Mouse (Mus musculus) yolk sac, embryonic 10.5 days (tissue): ENCODE data around the gene Ogfod2.
A peak's percentile ranks its signal among the peaks of the same experiment; 100 is the strongest.

Source experiments
- DNase-seq: peaks from one replicate; pipeline ENCODE4 v3.0.0-alpha.2; 2017; ENCODE audit warnings: low spot score

Gene Ogfod2

DNA sequence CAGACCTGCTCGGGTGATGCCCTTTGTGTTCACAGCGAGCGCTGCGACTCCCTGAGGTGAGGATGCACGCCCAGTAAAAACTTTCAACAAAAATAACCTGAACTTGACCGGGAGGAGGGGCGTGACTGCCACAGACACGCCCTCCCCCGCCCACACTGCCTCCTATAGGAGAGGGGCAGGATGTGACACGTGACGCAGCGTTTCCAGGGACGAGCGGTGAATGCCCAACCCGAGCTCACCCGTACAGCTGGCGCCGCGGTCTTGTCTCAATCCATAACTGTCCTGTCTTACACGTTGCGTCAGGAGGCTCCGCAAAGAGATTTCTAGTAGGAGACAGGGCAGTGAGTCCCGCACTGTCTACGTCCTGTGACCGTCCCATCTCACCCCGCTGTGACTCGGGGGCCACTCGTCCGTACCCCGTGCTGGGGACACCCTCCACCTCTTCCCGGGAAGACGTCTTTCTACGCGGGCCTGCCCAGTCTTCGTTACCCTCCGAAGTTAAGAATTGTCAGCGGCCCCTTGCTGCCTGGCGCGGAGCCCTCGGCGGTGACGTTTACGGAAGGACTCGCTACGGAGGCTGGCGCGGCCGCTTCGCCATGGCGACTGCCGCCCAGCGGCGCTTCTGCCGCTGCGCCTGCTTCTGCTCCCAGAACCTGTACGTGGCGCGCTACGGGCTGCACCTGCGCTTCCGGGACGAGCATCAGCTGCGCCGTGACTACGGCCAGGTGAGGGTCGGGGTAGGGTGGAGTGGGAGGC lies at the start of gene Ogfod2:
Gene Ogfod2, plus strand, starts transcription at position 556 of the 756 bp plus-strand sequence.
- DNase-seq, result peak; percentile 98

GRCm38 (mm10) chr5:124069657-124070056 lies 42.4 kb upstream of the Ogfod2 start:
- DNase-seq, result no peak

DNA sequence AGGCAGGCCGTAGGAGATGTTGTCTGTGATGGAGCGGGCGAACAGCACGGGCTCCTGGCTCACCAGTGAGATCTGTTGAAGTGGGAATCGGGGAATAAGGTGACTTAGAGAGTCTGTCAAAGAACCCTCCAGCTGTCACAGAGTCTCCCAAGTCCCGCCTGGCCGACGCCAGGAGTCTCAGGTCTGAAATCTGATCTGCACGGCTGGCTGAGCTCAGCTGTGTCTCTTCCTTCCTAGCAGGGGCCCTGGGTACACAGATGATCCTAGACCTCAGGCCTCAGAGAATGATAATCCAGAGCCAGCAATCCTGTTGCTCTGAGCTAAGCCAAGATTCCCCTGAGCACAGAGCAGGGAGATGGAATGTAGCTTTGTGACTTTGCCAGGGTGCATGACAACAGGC lies 38.4 kb upstream of the Ogfod2 start:
- no peak for DNase-seq

DNA sequence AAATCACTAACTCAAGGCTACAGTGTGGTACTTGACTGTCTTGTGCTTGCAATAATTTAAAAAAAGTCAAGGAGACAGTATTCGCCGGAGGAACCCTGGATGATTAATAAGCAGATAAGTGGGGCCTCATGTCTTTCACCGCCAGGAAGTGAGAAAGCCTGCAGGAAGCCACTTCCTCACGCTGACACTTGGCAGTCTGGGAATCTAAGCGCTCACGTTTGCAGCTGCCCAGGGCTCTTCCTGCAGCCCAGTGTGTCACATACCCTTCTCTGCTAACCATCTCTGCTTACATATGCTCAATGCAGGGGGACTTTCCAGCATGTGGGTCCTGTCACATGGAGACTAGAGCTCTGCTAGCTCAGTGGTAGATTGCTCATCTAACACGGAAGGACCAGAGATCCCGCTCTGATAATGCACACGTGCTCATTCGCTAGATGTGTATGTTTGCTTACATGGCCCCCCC lies 37.2 kb upstream of the Ogfod2 start:
- DNase-seq, result no peak

GRCm38 (mm10) chr5:124075716-124076115 lies 36.4 kb upstream of the Ogfod2 start:
- no peak for DNase-seq

- peak; percentile 76 for DNase-seq
Observed at GRCm38 (mm10) chr5:124076559-124076958, 35.5 kb upstream of the Ogfod2 start.

DNA sequence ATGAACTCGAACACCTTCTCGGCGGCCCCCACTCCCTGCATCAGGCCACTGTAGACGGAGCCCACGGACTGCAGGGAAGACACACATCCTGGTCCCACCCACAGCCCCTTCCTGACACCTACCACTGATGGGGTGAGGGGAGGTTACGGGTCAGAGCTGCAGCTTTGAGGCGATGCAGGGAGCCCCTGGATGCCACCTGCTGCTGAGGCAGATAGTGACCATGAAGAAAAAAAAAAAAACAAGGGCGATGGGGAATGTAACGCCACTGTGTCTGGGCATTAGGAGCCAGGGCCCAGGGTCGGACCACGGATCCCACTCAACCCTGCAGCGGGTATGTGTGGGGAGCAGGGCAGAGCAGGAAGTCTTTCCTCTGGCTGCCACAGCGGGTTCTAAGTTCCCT lies 34.9 kb upstream of the Ogfod2 start:
- no peak for DNase-seq

GRCm38 (mm10) chr5:124077856-124078460 lies 34.1 kb upstream of the Ogfod2 start:
- no peak for DNase-seq

- DNase-seq, result no peak
Observed at GRCm38 (mm10) chr5:124078794-124079416, 33.2 kb upstream of the Ogfod2 start.

DNA sequence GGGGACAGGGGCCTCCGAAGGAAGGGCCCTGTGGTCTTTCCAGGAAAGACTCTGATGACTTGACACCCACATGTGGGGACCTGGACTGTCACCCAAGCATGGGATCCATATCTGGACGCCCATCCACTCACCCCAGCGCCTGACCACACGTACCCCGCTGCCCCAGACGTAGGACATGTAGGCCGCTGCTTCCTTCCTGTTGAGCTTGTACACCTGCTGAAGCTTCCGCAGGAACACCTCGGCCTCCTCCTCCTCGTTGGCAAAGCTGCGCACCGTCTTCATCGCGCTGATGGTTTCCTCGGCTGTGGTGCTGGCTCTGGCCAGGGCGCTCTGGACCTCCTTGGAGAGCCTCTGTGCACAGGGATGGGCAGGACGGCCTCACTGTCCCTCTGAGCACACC lies 32.2 kb upstream of the Ogfod2 start:
- DNase-seq, result no peak

DNA sequence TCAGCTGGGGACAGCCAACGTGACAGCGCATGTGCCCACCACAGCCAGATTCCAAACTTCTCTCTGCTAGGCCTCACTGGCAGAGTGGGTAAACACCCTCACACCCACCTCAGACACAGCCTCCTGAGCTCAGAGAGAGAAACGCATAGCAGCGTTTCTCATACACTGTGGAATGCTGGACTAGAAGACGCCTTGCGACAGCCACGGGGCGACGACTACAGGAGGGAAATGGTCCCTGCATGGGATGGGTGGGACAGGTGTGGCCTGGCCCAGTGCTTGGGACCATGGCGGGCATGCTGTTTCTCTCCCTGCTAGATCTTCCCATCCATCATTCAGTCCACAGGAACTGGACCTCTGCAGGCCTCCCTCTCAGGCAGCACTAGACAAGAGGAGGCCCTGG lies 29.6 kb upstream of the Ogfod2 start:
- DNase-seq, result no peak

DNA sequence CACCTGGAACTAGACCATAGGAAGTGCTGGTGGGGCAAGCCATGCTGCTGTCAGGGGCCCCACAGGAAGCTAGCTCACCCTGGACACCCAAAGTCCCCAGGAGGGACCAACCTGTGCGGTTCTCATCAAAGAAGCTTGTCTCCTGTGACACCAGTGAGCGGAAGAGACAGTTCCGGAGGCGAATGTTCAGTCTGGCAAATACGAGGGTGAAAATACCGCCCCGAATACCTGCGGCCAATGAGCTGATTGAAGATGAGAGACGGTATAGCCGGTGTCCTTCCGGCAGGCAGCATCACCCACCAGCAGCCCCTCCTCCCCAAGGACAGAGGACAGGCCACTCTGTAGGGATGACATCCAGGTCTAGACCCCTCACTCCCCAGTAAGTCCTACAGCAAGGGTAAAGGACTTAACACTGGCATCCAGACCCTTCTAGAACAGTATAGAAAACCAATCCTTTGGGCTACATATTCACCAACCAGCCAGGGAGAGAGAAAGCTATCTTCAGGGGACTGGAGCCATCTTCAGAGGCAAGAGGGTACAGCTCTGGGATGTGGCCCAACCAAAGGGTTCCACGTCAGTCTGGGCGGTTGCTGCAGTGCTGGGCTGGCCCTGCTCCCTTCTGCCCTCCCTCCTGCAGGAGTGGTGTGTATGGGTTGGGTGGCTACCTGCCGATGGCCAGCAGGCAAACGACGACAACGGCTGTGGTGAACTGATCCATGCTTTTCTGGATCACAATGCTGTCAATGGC lies 29.0 kb upstream of the Ogfod2 start:
- no peak for DNase-seq

- DNase-seq, result no peak
Observed at GRCm38 (mm10) chr5:124083850-124084587, 28.1 kb upstream of the Ogfod2 start.

DNA sequence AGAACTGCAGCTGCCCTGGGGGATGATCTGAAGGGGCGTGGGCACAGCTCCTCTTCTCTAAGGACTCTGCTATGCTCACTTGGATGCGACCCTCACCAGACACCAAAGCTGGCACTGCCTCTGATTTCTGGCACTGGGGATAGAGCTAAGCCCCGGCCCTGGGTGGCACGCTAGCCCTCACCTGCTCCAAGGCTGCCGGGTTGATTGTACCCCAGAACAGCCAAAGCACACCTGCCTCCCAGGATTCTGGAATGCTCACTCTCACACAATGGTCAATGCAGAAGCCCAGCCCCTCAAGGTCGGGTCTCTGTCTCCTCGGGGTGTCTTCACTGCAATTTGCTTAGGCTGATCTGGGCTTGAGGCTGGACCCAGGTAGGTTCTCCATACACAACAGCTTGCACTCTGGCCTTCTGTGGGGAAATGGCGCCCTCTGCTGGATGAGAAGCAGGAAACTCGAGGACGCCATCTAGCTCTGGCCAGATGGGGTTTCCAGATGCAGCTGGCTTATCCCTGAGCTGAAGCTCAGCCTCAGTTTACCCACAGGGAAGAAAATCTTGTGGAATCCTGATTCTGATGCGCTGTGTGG lies 27.4 kb upstream of the Ogfod2 start:
- DNase-seq, result peak; percentile 75

DNA sequence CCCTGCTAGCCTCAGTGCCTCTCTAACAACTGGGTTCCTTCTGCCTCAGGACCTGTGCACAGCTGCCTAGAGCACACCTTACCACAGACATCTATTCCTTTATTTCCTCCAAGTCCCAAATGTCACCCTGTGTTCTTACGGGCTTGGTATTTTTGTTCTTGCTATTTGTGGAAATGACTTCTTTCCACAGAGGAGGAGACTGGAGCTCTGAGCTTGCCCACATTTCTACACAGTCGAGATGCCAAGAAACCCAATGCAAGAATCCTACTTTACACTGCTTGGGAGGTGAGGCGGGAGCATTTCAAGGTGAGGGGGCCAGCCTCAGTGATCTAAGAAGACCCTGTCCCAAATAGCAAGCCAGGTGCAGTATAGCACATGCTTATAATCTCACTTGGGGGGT lies 26.6 kb upstream of the Ogfod2 start:
- no peak for DNase-seq

DNA sequence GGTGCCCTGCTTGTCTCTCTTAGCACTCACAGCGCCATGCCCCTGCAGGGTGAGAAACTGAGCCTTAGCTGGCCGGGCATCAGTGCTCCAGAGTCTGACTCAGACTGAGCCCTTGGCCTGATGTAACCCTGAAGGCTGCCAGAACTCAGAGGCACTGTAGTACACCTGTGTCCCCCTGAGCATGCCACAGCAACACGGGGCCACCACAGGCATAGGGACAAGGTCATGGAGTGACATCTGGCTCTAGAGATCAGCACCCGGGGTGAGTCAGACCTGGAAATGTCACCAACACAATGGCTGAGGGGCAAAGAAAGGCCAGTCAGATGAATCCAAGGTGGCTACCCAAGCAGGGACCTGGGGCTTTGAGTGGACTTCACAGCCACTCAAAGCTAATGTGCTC lies 25.2 kb upstream of the Ogfod2 start:
- DNase-seq, result no peak

DNA sequence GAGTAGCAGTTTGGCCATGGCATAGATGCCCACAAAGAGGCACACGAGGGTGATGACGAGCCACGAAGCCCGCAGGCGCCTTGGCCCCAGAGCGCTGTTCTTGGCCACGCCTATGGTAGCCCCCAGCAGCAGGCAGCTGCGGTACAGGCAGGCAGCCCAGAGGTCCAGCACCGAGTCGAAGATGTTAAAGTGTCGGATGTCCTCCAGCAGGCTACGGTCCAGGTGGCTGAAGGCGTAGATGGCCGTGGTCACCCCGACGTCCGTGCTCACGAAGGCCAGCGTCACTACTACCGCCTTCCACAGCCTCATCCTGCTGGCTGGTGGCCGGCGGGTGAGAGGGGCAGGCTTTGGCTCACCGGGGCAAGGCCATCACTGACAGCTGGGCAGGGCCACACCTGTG lies 22.2 kb upstream of the Ogfod2 start:
- DNase-seq, result no peak

- peak; percentile 75 for DNase-seq
Observed at GRCm38 (mm10) chr5:124091951-124092406, 20.1 kb upstream of the Ogfod2 start.

- DNase-seq, result no peak
Observed at GRCm38 (mm10) chr5:124093120-124093794, 18.8 kb upstream of the Ogfod2 start.

GRCm38 (mm10) chr5:124093852-124094604 lies 18.1 kb upstream of the Ogfod2 start:
- DNase-seq, result no peak
